Mouse (Mus musculus) intestine, embryonic 15.5 days (tissue): ENCODE results near the gene Mthfs. TPM values are rescaled to one million over a fixed set of nuclear protein-coding genes. Genes with fewer than 3 reads are reported as not detected.
"Not testable (repeated sequence)": the region's sequence is repeated elsewhere in the genome, so short reads cannot be mapped to it uniquely, and the experiment has no call there.

Source experiments
- ATAC-seq: fragments of 200-750 bp; cut with Nextera tagmentation; 2 replicates; pipeline ENCODE4 v1.8.0; 2017; ENCODE audit warnings: moderate TSS enrichment, moderate library complexity
- H3K27ac ChIP-seq: fragments of 300-500 bp; sonication (generic); 2 replicates; pipeline ENCODE4 v1.5.1; 2015; ENCODE audit warnings: mild to moderate bottlenecking, inconsistent platforms
- H3K27me3 ChIP-seq: fragments of 300-500 bp; sonication (generic); replicated peaks from 2 replicates; pipeline ENCODE4 v1.6.1; 2015; ENCODE audit warnings: inconsistent platforms
- H3K36me3 ChIP-seq: fragments of 300-500 bp; sonication (generic); 2 replicates; pipeline ENCODE4 v1.6.1; 2015; ENCODE audit warnings: inconsistent platforms
- H3K4me1 ChIP-seq: fragments of 300-500 bp; sonication (generic); replicated peaks from 2 replicates; pipeline ENCODE4 v1.6.1; 2015; ENCODE audit warnings: inconsistent platforms
- H3K4me2 ChIP-seq: fragments of 300-500 bp; sonication (generic); replicated peaks from 2 replicates; pipeline ENCODE4 v1.6.1; 2015; ENCODE audit warnings: mild to moderate bottlenecking, inconsistent platforms
- H3K4me3 ChIP-seq: fragments of 300-500 bp; sonication (generic); replicated peaks from 2 replicates; pipeline ENCODE4 v1.5.1; 2015; ENCODE audit warnings: inconsistent platforms
- H3K9ac ChIP-seq: fragments of 300-500 bp; sonication (generic); 2 replicates; pipeline ENCODE4 v1.6.1; 2015; ENCODE audit warnings: inconsistent platforms
- H3K9me3 ChIP-seq: fragments of 300-500 bp; sonication (generic); 2 replicates; pipeline ENCODE4 v1.6.1; 2016; ENCODE audit warnings: inconsistent platforms
- WGBS: fragments of 180-500 bp; shearing (Covaris S2); methylation state at CpG from one replicate; pipeline ENCODE4 v1.1.7; 2015; 5-methylcytosine and 5-hydroxymethylcytosine counted together
- polyA plus RNA-seq: library from polyadenylated mRNA; unstranded; fragments of >200 nt; fragmentation: Nextera tagmentation; extraction: Ambion mirVana; gene quantifications from 2 replicates; pipeline ENCODE4 v1.2.1, GENCODE M21; 2015

The Mthfs gene
- polyA plus RNA-seq, 1 experiment from 2014 or later = 31.0 TPM

GRCm38 (mm10) chr9:89218174-89218573 is 7.7 kb downstream of the Mthfs start:
- not testable (repeated sequence) for ATAC-seq, H3K27me3 ChIP-seq, H3K4me3 ChIP-seq, H3K36me3 ChIP-seq, H3K9me3 ChIP-seq, H3K4me1 ChIP-seq, H3K27ac ChIP-seq, H3K4me2 ChIP-seq, H3K9ac ChIP-seq
- 90% methylated on average over 4 of the region's 4 CpGs for WGBS

DNA sequence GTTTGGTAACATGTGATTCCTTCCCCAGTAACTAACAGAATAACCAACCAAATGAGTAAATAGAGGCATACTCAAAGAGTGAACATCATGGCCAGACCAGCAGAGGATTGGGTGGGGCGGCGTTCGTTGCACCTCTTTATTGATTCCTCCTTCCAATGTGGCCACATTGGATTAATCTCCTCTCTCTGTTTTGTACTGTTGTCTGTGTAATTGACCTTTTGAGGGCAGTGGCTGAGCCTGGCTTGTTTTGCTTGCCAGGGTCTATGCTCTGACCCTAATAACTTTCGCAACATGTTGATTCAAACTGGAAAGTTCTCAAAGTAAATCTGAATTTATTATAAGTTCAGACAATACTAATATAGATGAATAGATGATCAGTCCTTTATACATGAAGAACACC is 9.2 kb downstream of the Mthfs start:
- not testable (repeated sequence) for H3K27ac ChIP-seq, H3K9me3 ChIP-seq, H3K4me3 ChIP-seq, ATAC-seq, H3K27me3 ChIP-seq, H3K9ac ChIP-seq, H3K36me3 ChIP-seq, H3K4me2 ChIP-seq, H3K4me1 ChIP-seq
- WGBS = 97% methylated on average over 3 of the region's 4 CpGs

DNA sequence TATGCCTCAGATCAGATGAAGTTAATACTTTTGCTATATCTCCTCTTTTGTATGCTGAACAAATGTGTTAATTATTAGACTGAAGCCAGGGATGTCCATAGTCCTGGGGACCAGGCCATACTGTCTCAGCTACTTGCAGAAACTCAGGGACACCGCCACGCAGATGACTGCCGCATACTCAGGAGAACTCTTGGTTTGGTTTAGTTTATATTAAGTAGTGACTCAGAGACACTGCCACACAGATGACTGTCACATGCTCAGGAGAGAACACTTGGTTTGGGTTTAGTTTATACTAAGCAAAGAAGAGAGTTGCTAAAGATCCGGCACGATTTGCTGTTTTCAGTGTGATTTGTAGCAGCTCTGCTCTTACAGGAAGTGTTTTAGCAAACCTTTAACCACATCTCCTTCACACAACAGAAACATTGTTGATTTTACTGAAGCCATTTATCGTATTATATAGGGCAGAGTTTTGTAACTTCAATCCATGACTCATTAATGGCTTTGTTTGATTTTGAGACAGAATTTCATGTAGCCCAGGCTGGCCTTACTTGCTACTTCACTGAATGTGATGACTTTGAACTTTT is 10.3 kb downstream of the Mthfs start:
- not testable (repeated sequence) for ATAC-seq, H3K4me2 ChIP-seq, H3K27me3 ChIP-seq, H3K4me1 ChIP-seq, H3K4me3 ChIP-seq, H3K36me3 ChIP-seq, H3K9ac ChIP-seq, H3K27ac ChIP-seq, H3K9me3 ChIP-seq
- 62% methylated on average over 6 of the region's 6 CpGs for WGBS

- 48% methylated on average over 4 of the region's 4 CpGs for WGBS
- no peaks in the 10 kb centered on the region for H3K9me3 ChIP-seq
These were observed 15.6 kb downstream of the Mthfs start for GRCm38 (mm10) chr9:89226071-89226470.

DNA sequence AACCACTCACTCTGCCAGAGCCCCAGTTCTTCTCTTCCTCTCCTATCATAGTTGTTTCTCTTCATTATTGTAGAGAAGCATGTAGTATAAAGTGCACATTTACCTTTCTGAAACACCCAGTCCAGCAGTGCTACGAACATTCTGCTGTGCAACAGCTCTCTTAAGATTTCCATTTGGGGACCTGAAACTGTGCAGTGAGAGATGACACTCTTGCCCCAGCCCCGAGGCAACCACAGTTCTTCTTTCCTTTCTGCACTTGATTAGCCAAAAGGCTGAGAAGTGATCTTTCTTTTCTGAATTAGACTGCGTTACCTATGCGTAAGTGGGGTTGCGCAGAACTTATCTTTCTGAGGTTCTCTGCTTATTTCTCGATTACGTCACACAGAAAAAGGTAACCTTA is 17.6 kb downstream of the Mthfs start:
- Histone ChIP-seq H3K27me3 (no peaks in the 10 kb centered on the region), H3K4me3 (no peak overlapping the region), H3K27ac (no peak overlapping the region), H3K4me1 (no peaks in the 10 kb centered on the region), H3K9ac (no peak overlapping the region), H3K9me3 (no peaks in the 10 kb centered on the region), H3K36me3 (no peaks in the 10 kb centered on the region), H3K4me2 (no peak overlapping the region)
- ATAC-seq = no peak
- WGBS = 94% methylated on average over 7 of the region's 7 CpGs

More at GRCm38 (mm10) chr9:89226071-89226470, 15.6 kb downstream of the Mthfs start:
- no peak overlapping the region for H3K4me2 ChIP-seq
- H3K27me3 ChIP-seq = no peaks in the 10 kb centered on the region
- no peaks in the 10 kb centered on the region for H3K4me1 ChIP-seq
- ATAC-seq = no peak
- no peak overlapping the region for H3K9ac ChIP-seq
- H3K36me3 ChIP-seq = no peaks in the 10 kb centered on the region
- H3K27ac ChIP-seq = no peak overlapping the region
- H3K4me3 ChIP-seq = no peak overlapping the region

DNA sequence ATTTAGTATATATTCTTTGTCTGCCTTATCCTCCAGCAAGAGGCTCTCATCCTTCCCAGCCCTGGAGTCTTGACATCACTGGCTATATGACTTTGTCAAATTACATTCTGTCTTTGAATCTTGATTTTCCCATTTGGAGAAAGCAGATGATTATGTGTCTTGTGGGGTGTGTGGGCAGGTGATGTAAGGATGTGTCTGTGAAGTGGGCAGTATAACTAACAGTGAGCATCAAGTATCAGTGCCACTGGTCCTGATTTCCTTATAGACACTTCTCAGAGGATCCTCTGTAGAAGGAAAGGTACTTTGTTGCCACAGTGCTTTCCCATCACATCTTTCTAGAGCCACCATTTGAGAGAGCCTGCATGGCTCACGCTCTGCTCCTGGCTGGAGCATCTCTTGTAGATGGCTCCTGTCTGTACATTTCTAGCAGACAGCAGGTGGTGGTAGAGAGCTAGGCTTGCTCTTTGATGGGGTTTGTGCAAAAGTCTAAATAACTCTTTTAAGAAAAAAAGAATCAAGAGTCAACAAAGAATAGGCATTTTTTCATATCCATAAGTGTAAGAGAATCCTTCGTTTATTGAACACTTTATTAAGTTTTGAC is 20.5 kb downstream of the Mthfs start:
- not testable (repeated sequence) for H3K27me3 ChIP-seq, ATAC-seq, H3K4me2 ChIP-seq, H3K27ac ChIP-seq, H3K9ac ChIP-seq, H3K4me3 ChIP-seq, H3K36me3 ChIP-seq, H3K9me3 ChIP-seq, H3K4me1 ChIP-seq
- WGBS = 60% methylated on average over 2 of the region's 2 CpGs

DNA sequence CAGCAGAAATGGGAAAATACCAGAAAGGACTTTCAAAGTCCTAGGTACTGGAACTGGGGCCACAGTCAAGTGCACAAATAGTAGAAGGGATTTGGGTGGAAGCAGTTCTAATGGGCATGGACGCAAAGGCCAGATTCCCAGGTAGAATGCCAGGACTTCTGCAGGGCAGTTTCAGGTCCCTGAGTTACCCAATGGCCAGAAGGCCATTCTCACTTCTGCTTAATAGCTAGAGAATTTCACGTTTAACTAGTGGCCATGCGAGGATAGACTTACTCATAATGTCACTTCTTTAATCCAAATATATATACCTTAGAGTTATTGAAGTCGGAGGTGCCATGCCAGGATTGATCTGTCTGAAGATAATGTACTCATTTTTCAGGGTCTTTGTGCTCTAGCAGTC is 26.7 kb downstream of the Mthfs start:
- not testable (repeated sequence) for H3K9me3 ChIP-seq, H3K4me1 ChIP-seq, H3K4me2 ChIP-seq, H3K4me3 ChIP-seq, ATAC-seq, H3K27ac ChIP-seq, H3K9ac ChIP-seq, H3K27me3 ChIP-seq, H3K36me3 ChIP-seq
- 85% methylated on average over 4 of the region's 4 CpGs for WGBS

DNA sequence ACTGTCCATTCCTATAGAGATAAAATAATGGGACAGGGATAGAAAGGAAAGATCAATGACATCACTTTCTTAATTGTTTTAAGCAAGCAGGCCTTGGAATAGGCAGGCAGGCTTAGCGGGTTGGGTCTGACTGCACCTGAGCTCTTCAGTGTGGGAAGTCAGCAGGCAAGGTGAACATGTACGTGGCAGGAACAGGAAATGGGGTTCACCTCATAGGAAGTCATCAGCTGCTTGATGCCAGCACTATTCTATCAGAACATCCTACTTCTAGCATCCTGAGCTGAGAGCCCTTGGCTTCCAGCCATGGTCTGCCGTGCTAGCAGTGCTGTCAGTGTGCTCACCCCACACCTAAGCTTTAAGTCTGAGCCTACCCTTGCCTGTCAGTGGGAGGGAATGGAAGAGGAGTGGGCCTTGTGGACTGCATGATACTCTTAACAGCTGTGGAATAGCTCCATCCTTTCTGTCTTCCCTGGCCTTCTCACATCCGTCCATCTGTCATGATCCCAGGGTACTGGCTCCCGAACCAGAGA is 28.6 kb downstream of the Mthfs start:
- not testable (repeated sequence) for H3K27ac ChIP-seq, H3K4me2 ChIP-seq, ATAC-seq, H3K36me3 ChIP-seq, H3K9me3 ChIP-seq, H3K9ac ChIP-seq, H3K27me3 ChIP-seq, H3K4me1 ChIP-seq, H3K4me3 ChIP-seq
- WGBS = 91% methylated on average over 4 of the region's 5 CpGs

GRCm38 (mm10) chr9:89240516-89241019 is 30.1 kb downstream of the Mthfs start:
- H3K9me3 ChIP-seq, H3K4me2 ChIP-seq, H3K4me1 ChIP-seq, H3K27me3 ChIP-seq, H3K4me3 ChIP-seq, H3K9ac ChIP-seq, H3K36me3 ChIP-seq, H3K27ac ChIP-seq, ATAC-seq: not testable (repeated sequence)
- 91% methylated on average over 3 of the region's 3 CpGs for WGBS

DNA sequence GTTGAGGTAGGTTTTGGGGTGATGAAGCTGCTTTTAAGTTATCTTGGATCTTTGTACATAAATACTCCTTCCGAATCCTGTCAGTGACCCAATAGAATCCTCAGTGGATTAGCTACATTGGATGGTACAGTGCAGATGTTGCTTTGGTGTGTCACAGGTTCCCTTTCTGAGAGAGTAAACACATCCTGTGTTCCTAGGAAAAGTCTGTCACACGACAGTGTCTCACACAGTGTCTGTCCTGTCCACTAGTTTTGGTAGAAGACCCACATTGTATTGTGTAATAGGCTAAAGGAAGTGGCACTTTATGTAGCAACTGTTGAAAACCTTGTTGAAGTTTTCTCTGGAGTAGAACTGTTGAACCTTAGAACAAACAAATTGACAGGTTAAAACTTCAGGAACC is 42.9 kb downstream of the Mthfs start:
- no peak overlapping the region for H3K4me2 ChIP-seq
- no peak overlapping the region for H3K4me3 ChIP-seq
- H3K4me1 ChIP-seq = no peaks in the 10 kb centered on the region
- no peaks in the 10 kb centered on the region for H3K27me3 ChIP-seq
- no peak overlapping the region for H3K9ac ChIP-seq
- no peak overlapping the region for H3K27ac ChIP-seq
- H3K9me3 ChIP-seq = no peaks in the 10 kb centered on the region
- WGBS = 76% methylated on average over 2 of the region's 2 CpGs
- no peaks in the 10 kb centered on the region for H3K36me3 ChIP-seq
- ATAC-seq = no peak

GRCm38 (mm10) chr9:89256556-89257335 is 46.3 kb downstream of the Mthfs start:
- Histone ChIP-seq H3K36me3 (no peaks in the 10 kb centered on the region), H3K4me1 (no peaks in the 10 kb centered on the region), H3K4me2 (no peak overlapping the region), H3K4me3 (no peak overlapping the region), H3K27ac (no peak overlapping the region), H3K27me3 (no peaks in the 10 kb centered on the region), H3K9me3 (no peaks in the 10 kb centered on the region), H3K9ac (no peak overlapping the region)
- WGBS = 85% methylated on average over 12 of the region's 12 CpGs
- ATAC-seq = no peak

GRCm38 (mm10) chr9:89263968-89264367 is 53.5 kb downstream of the Mthfs start:
- Histone ChIP-seq H3K27ac (no peak overlapping the region), H3K9me3 (no peaks in the 10 kb centered on the region), H3K9ac (no peak overlapping the region), H3K4me1 (no peaks in the 10 kb centered on the region), H3K4me2 (no peak overlapping the region), H3K27me3 (no peaks in the 10 kb centered on the region), H3K4me3 (no peak overlapping the region), H3K36me3 (no peaks in the 10 kb centered on the region)
- 91% methylated on average over 3 of the region's 3 CpGs for WGBS
- ATAC-seq = no peak
